Mouse (Mus musculus): ENCODE measurements around the gene Ciart.
"Not testable (repeated sequence)": the region's sequence is repeated elsewhere in the genome, so short reads cannot be mapped to it uniquely, and the experiment has no call there.

Gene Ciart

GRCm38 (mm10) chr3:95865571-95865970 is 16.5 kb downstream of the Ciart start:
- DNase-seq (ENCODE audit: low read depth, low spot score): no peak

GRCm38 (mm10) chr3:95865050-95865449 is 17.0 kb downstream of the Ciart start:
- no peak for DNase-seq (ENCODE audit: low read depth, low spot score)

- no peak for DNase-seq (ENCODE audit: low read depth, low spot score)
Observed at GRCm38 (mm10) chr3:95863578-95863977, 18.5 kb downstream of the Ciart start.

GRCm38 (mm10) chr3:95861796-95862195 is 20.3 kb downstream of the Ciart start:
- DNase-seq (ENCODE audit: low read depth, low spot score): no peak

- no peak for DNase-seq (ENCODE audit: low read depth, low spot score)
Observed at GRCm38 (mm10) chr3:95861216-95861615, 20.8 kb downstream of the Ciart start.

GRCm38 (mm10) chr3:95860323-95860722 is 21.7 kb downstream of the Ciart start:
- DNase-seq (ENCODE audit: low read depth, low spot score): no peak

- DNase-seq (ENCODE audit: low read depth, low spot score): not testable (repeated sequence)
Observed at GRCm38 (mm10) chr3:95858278-95858677, 23.8 kb downstream of the Ciart start.

- not testable (repeated sequence) for DNase-seq (ENCODE audit: low read depth, low spot score)
Observed at GRCm38 (mm10) chr3:95857050-95857449, 25.0 kb downstream of the Ciart start.

- no peak for DNase-seq (ENCODE audit: low read depth, low spot score)
Observed at GRCm38 (mm10) chr3:95856115-95856514, 25.9 kb downstream of the Ciart start.

- DNase-seq (ENCODE audit: low read depth, low spot score): peak; percentile 80
Observed at GRCm38 (mm10) chr3:95855502-95856089, 26.5 kb downstream of the Ciart start, which contains the start of gene Prpf3. Prpf3 (minus strand) TSS chr3:95855885.

GRCm38 (mm10) chr3:95851317-95851716 is 30.7 kb downstream of the Ciart start:
- no peak for DNase-seq (ENCODE audit: low read depth, low spot score)

GRCm38 (mm10) chr3:95850611-95851010 is 31.4 kb downstream of the Ciart start:
- no peak for DNase-seq (ENCODE audit: low read depth, low spot score)

- no peak for DNase-seq (ENCODE audit: low read depth, low spot score)
Observed at GRCm38 (mm10) chr3:95842503-95843214, 39.4 kb downstream of the Ciart start.

GRCm38 (mm10) chr3:95839250-95839649 is 42.8 kb downstream of the Ciart start:
- no peak for DNase-seq (ENCODE audit: low read depth, low spot score)

GRCm38 (mm10) chr3:95829053-95829452 is 53.0 kb downstream of the Ciart start:
- no peak for DNase-seq (ENCODE audit: low read depth, low spot score)
